9 mouse cellular contexts compared by ENCODE assay signal in the genomic region with DNA sequence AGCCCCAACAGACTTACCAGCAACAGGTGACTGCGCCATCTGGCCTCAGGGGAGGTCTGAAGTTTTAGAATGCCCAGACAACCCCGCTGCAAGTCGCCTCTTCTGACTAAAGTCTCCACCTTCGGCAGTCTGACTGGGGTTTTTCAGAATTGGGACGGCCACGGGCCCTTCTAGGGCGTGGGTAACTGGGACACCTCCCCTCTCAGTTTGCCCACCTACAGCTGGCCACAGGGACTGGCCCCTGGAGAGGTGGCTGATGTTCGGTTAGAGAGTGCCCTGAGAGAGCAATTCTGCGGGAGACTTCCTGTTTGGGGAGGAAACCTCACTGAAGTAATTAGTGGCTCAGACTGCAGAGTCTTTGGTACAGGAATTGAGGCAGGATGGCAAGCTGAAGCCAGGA. TPM values are rescaled to one million over a fixed set of nuclear protein-coding genes. Genes with fewer than 3 reads are reported as not detected.
DNase-seq lines count a peak whose midpoint lies in the region; ATAC-seq and TF ChIP-seq lines count a peak whose summit lies in the region.
"Had no signal": no experiment of that assay in that cellular context is flagged by ENCODE, and none has a peak within 500 bp of the region (broad histone marks: within the 10 kb centered on the region; RNA-seq: fewer than 3 reads in every experiment).

No protein-coding gene starts in this region.

- peak overlapping the region; percentile 74 for H3K4me2 ChIP-seq in liver, embryonic 14.5 days (ENCODE audit: low read depth)
- H3K4me2 ChIP-seq in hindbrain, embryonic 13.5 days: no peak overlapping the region
- H3K4me2 ChIP-seq: lung, embryonic 15.5 days had no signal

- H3K4me1 ChIP-seq in MEL (ENCODE audit: control insufficient read depth in 1 of 2, insufficient read depth in 2 of 2, low read length in 2 of 2): peaks cover 18 to 62% of the 10 kb centered on the region in 2 experiments
- peaks cover 56 to 65% of the 10 kb centered on the region in 2 experiments for H3K4me1 ChIP-seq in liver, embryonic 14.5 days (replicated peaks; ENCODE audit: control insufficient read depth in 2 of 2, insufficient read depth in 2 of 2, low read length in 1 of 2)
- no peaks in the 10 kb centered on the region; the same call in 1 of the 2 replicates for H3K4me1 ChIP-seq in hindbrain, embryonic 13.5 days (replicated peaks)

- TF ChIP-seq RAD21 in MEL (IDR thresholded peaks at IDR 0.05; ENCODE audit: low read depth, low read length): no peak

- no peaks in the 10 kb centered on the region for H3K9me3 ChIP-seq in MEL (replicated peaks; ENCODE audit: insufficient read depth, low read length)
- no peaks in the 10 kb centered on the region for H3K9me3 ChIP-seq in liver, embryonic 14.5 days (ENCODE audit: control insufficient read depth, low read length)
- no peaks in the 10 kb centered on the region for H3K9me3 ChIP-seq in hindbrain, embryonic 13.5 days
- H3K9me3 ChIP-seq: lung, embryonic 15.5 days had no signal

- TF ChIP-seq CTCF in MEL (IDR thresholded peaks at IDR 0.05 in 2 of 3, conservative IDR thresholded peaks at IDR 0.05 in 1 of 3; ENCODE audit: control insufficient read depth in 1 of 3, insufficient read depth in 1 of 3, low read depth in 2 of 3, low read length in 3 of 3, poor library complexity in 1 of 3, severe bottlenecking in 1 of 3): no peak
- no peak; the same call in 1 of the 2 replicates for TF ChIP-seq CTCF in liver, embryonic 14.5 days (IDR thresholded peaks at IDR 0.05; ENCODE audit: low read depth)

- peak overlapping the region; percentile 99 for H3K27ac ChIP-seq in MEL (ENCODE audit: control insufficient read depth, low read depth, low read length)
- H3K27ac ChIP-seq in liver, embryonic 14.5 days: peak overlapping the region; percentile 90
- no peak overlapping the region for H3K27ac ChIP-seq in hindbrain, embryonic 13.5 days
- H3K27ac ChIP-seq: lung, embryonic 15.5 days had no signal

- no peak for TF ChIP-seq POLR2A in MEL (IDR thresholded peaks at IDR 0.05; ENCODE audit: control insufficient read depth in 1 of 2, insufficient read depth in 1 of 2, low read depth in 1 of 2, low read length in 2 of 2, poor library complexity in 1 of 2)

- H3K9ac ChIP-seq in MEL (ENCODE audit: control insufficient read depth, low read depth, low read length, poor library complexity, severe bottlenecking): peak overlapping the region; percentile 78
- H3K9ac ChIP-seq in liver, embryonic 14.5 days (replicated peaks): peak overlapping the region; percentile 62
- H3K9ac ChIP-seq in hindbrain, embryonic 13.5 days: no peak overlapping the region
- H3K9ac ChIP-seq: lung, embryonic 15.5 days had no signal

- TF ChIP-seq EP300 in MEL (IDR thresholded peaks at IDR 0.05; ENCODE audit: low read depth in 1 of 2, low read length in 2 of 2): no peak
- no peak for TF ChIP-seq EP300 in liver, embryonic 14.5 days (IDR thresholded peaks at IDR 0.05; ENCODE audit: low read depth)

- peak overlapping the region; percentile 64 to 79 for H3K4me3 ChIP-seq in MEL (ENCODE audit: control insufficient read depth in 1 of 2, insufficient read depth in 1 of 2, low read depth in 2 of 2, low read length in 2 of 2)
- H3K4me3 ChIP-seq in liver, embryonic 14.5 days (ENCODE audit: insufficient read depth in 1 of 2, low read depth in 2 of 2, low read length in 2 of 2): peak overlapping the region; percentile 38 to 41
- no peak overlapping the region for H3K4me3 ChIP-seq in hindbrain, embryonic 13.5 days
- H3K4me3 ChIP-seq: lung, embryonic 15.5 days had no signal

- H3K79me2 ChIP-seq in MEL (ENCODE audit: control insufficient read depth, insufficient read depth, low read length, poor library complexity): peaks cover 51% of the 10 kb centered on the region

- 10% methylated on average over 9 of the region's 9 CpGs for WGBS in liver, embryonic 14.5 days (ENCODE audit: insufficient replicate concordance)
- WGBS in hindbrain, embryonic 13.5 days: 63% methylated on average over 9 of the region's 9 CpGs

- DNase-seq in 3T3-L1 (ENCODE audit: low read depth, low spot score) (peak; percentile 88), MEL (ENCODE audit: low read depth, low spot score) (peak; percentile 84)
- DNase-seq in liver, embryonic 14.5 days (ENCODE audit: low read depth in 3 of 3, low spot score in 3 of 3): no peak
- DNase-seq in cerebellum, postnatal 25 days: no peak
- no peak for DNase-seq in right cerebral cortex, postnatal 25 days
- DNase-seq in left cerebral cortex, postnatal 4 days: no peak

- peaks cover under 1 to 57% of the 10 kb centered on the region in 2 experiments; a peak in 3 of 4 replicates for H3K36me3 ChIP-seq in MEL (ENCODE audit: control insufficient read depth in 1 of 2, insufficient read depth in 2 of 2, low read length in 2 of 2)
- peaks cover 18% of the 10 kb centered on the region for H3K36me3 ChIP-seq in liver, embryonic 14.5 days (replicated peaks; ENCODE audit: control insufficient read depth, insufficient read depth, low read depth)
- H3K36me3 ChIP-seq in hindbrain, embryonic 13.5 days: no peaks in the 10 kb centered on the region
- H3K36me3 ChIP-seq: lung, embryonic 15.5 days had no signal

- ATAC-seq in granulocyte monocyte progenitor cell, adult 5-6 weeks (replicated peaks; ENCODE audit: poor library complexity, severe bottlenecking): peak; percentile 36; the same call in 1 of the 2 replicates
- peak; percentile 38; the same call in 1 of the 2 replicates for ATAC-seq in liver, embryonic 14.5 days (ENCODE audit: insufficient read depth)
- no peak for ATAC-seq in hindbrain, embryonic 13.5 days (ENCODE audit: low FRiP score)

- intact Hi-C loops in left cerebral cortex, postnatal 4 days (cut with DNase I): no loop called here

- no peaks in the 10 kb centered on the region for H3K27me3 ChIP-seq in MEL (ENCODE audit: control insufficient read depth in 1 of 2, insufficient read depth in 2 of 2, low read length in 2 of 2)
- H3K27me3 ChIP-seq in liver, embryonic 14.5 days (ENCODE audit: control insufficient read depth, insufficient read depth, low read length): no peaks in the 10 kb centered on the region
- peaks cover 1% of the 10 kb centered on the region; the same call in 1 of the 2 replicates for H3K27me3 ChIP-seq in hindbrain, embryonic 13.5 days
- H3K27me3 ChIP-seq: lung, embryonic 15.5 days had no signal

TF ChIP-seq in MEL, 35 proteins besides CTCF, POLR2A, EP300 and RAD21:
- TF ChIP-seq TBP (IDR thresholded peaks at IDR 0.05; ENCODE audit: low read depth, low read length) (peak; percentile 0; the same call in 1 of the 2 replicates), KAT2A (conservative IDR thresholded peaks at IDR 0.05; ENCODE audit: low read depth, low read length) (no peak), HCFC1 (IDR thresholded peaks at IDR 0.05; ENCODE audit: low read depth, low read length) (0 out of 2 replicates have a peak, but pooled peaks have one; percentile 18), ELF1 (IDR thresholded peaks at IDR 0.05; ENCODE audit: low read depth, low read length) (peak; percentile 72), RCOR1 (IDR thresholded peaks at IDR 0.05; ENCODE audit: low read depth, low read length) (0 out of 2 replicates have a peak, but pooled peaks have one; percentile 4), JUND (IDR thresholded peaks at IDR 0.05; ENCODE audit: low read depth, low read length) (no peak)

RNA-seq across cellular contexts. Expression of gene Steap3, which starts 13.8 kb away (rescaled TPM):
- total RNA-seq in MEL (2012; rRNA removed): 83.2 and 101 TPM in 2 replicates
- 10 to 100 TPM; 50.2 to 98.2 TPM for polyA plus RNA-seq in MEL (2012; ENCODE audit: insufficient read depth in 1 of 2, insufficient read length in 2 of 2, low read depth in 1 of 2, low replicate concordance in 2 of 2, missing spikeins in 1 of 2)
- total RNA-seq in granulocyte monocyte progenitor cell, adult 5-6 weeks (2014; fragmentation: Nextera tagmentation): 19.1 and 26.6 TPM in 2 replicates
- total RNA-seq in granulocyte monocyte progenitor cell, adult 5-6 weeks (2017): 4.8 and 6.2 TPM in 2 replicates
- 38.8 and 42.2 TPM in 2 replicates for polyA plus RNA-seq in liver, embryonic 14.5 days (2012; rRNA removed)
- polyA plus RNA-seq in liver, embryonic 14.5 days (2014; fragmentation: Nextera tagmentation; extraction: Ambion mirVana): 39.1 and 46.2 TPM in 2 replicates
- polyA plus RNA-seq in hindbrain, embryonic 13.5 days (2015; fragmentation: Nextera tagmentation; extraction: Ambion mirVana): 1.9 and 2.2 TPM in 2 replicates
- 1 to 10 TPM; 4.2 to 6.1 TPM for total RNA-seq in left cerebral cortex, postnatal 4 days (2021)

Comparison
In these comparisons a context has a peak if more than half of its experiments do, and no peak if none do; other contexts are left out.
1. DNase-seq: peak in 3T3-L1 (single experiment) and MEL (single experiment); none in liver, embryonic 14.5 days (0 of 3), cerebellum, postnatal 25 days (0 of 2), right cerebral cortex, postnatal 25 days (single experiment) and left cerebral cortex, postnatal 4 days (single experiment).